Mouse (Mus musculus) duodenum, adult 2 months (tissue): ENCODE measurements around the gene Zfp711. TPM values are rescaled to one million over a fixed set of nuclear protein-coding genes. Genes with fewer than 3 reads are reported as not detected.

Experiments
- polyA plus RNA-seq: library from polyadenylated mRNA; depleted of rRNA; stranded (reverse); fragments of >200 nt; gene quantifications from 2 replicates; pipeline ENCODE4 v1.2.3, GENCODE M21; 2012; ENCODE audit warnings: low replicate concordance; rRNA removed

Zfp711 gene
- polyA plus RNA-seq: 0.04 TPM in 1 of 2 replicates, not detected in the other

GRCm38 (mm10) chrX:112600511-112601305 lies at the start of gene Zfp711:
Zfp711 (plus strand) TSS chrX:112600526.

Other genes starting within 250 kb of the Zfp711 start
- not detected in 2 replicates for gene Satl1, start 193.7 kb upstream of the Zfp711 start, polyA plus RNA-seq
- gene 2010106E10Rik, start 105.3 kb upstream of the Zfp711 start, polyA plus RNA-seq: 4.5 and 10.5 TPM in 2 replicates
- 0.24 and 0.35 TPM in 2 replicates for gene Pof1b, start 98.1 kb downstream of the Zfp711 start, polyA plus RNA-seq